In the genomic region with DNA sequence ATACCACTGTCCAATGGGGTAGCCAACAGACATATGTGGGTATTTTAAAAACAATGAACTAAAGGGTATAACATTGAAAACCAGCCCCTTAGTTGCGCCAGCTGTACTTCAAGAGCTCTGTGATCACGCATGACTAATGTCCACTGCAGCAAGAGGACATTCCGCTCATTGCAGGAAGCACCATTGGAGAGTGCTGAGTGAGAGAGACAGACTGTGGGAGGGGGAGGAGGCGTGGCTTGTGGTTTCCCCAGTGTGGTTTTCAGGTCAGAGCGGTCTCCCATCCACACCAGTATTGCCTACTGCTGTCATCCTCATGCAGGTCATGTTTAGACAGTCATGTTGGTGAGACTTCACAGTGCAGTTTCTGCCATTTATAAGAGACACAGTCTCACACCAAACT, we compare ENCODE assay signal across 14 mouse cellular contexts. TPM values are rescaled to one million over a fixed set of nuclear protein-coding genes. Genes with fewer than 3 reads are reported as not detected.
DNase-seq lines count a peak whose midpoint lies in the region; ATAC-seq and TF ChIP-seq lines count a peak whose summit lies in the region.
"Had no signal": no experiment of that assay in that cellular context is flagged by ENCODE, and none has a peak within 500 bp of the region (broad histone marks: within the 10 kb centered on the region; RNA-seq: fewer than 3 reads in every experiment).

No protein-coding gene starts in this region.

- WGBS in kidney, embryonic 14.5 days = 31% methylated on average over 5 of the region's 5 CpGs
- WGBS in midbrain, embryonic 14.5 days = 48% methylated on average over 5 of the region's 5 CpGs
- 61% methylated on average over 5 of the region's 5 CpGs for whole genome bisulfite sequencing in forebrain, embryonic 10.5 days

- no peak for DNase-seq in kidney, adult 8-10 months
- DNase-seq in Patski (ENCODE audit: low read depth, low spot score) = no peak
- peak; percentile 3 for DNase-seq in induced T-regulatory cell, adult 2 months (ENCODE audit: low read depth)
- peak; percentile 63 for DNase-seq in lung, postnatal 36 days
- no peak for DNase-seq in midbrain, embryonic 14.5 days
- DNase-seq in forebrain, embryonic 10.5 days (ENCODE audit: extremely low spot score, low spot score) = no peak
- DNase-seq in frontal cortex, postnatal 25 days (ENCODE audit: low spot score in 2 of 2) = no peak

- no peaks in the 10 kb centered on the region for H3K9me3 ChIP-seq in kidney, embryonic 14.5 days (ENCODE audit: control insufficient read depth, low read length)
- H3K9me3 ChIP-seq in midbrain, embryonic 14.5 days (ENCODE audit: control insufficient read depth, low read length) = no peaks in the 10 kb centered on the region
- H3K9me3 ChIP-seq in forebrain, embryonic 10.5 days = no peaks in the 10 kb centered on the region
- H3K9me3 ChIP-seq: embryonic facial prominence, embryonic 15.5 days; heart, embryonic 13.5 days; stomach, embryonic 15.5 days had no signal

- no peak overlapping the region for H3K27ac ChIP-seq in kidney, embryonic 14.5 days (ENCODE audit: low read depth, low read length)
- H3K27ac ChIP-seq in midbrain, embryonic 14.5 days (replicated peaks; ENCODE audit: low read depth, low read length) = no peak overlapping the region
- no peak overlapping the region for H3K27ac ChIP-seq in forebrain, embryonic 10.5 days
- H3K27ac ChIP-seq: embryonic facial prominence, embryonic 15.5 days; heart, embryonic 13.5 days; stomach, embryonic 15.5 days had no signal

- H3K4me3 ChIP-seq in kidney, embryonic 14.5 days (ENCODE audit: low read length) = no peak overlapping the region
- no peak overlapping the region for H3K4me3 ChIP-seq in midbrain, embryonic 14.5 days (replicated peaks; ENCODE audit: low read depth, low read length)
- H3K4me3 ChIP-seq in forebrain, embryonic 10.5 days = no peak overlapping the region
- H3K4me3 ChIP-seq: embryonic facial prominence, embryonic 15.5 days; heart, embryonic 13.5 days; stomach, embryonic 15.5 days had no signal

- H3K4me1 ChIP-seq in kidney, embryonic 14.5 days (ENCODE audit: control insufficient read depth, insufficient read depth, low read length) = peaks cover 3% of the 10 kb centered on the region; the same call in 1 of the 2 replicates
- no peaks in the 10 kb centered on the region for H3K4me1 ChIP-seq in midbrain, embryonic 14.5 days (ENCODE audit: control insufficient read depth, insufficient read depth, low read length)
- peaks cover 19% of the 10 kb centered on the region for H3K4me1 ChIP-seq in forebrain, embryonic 10.5 days
- H3K4me1 ChIP-seq: stomach, embryonic 15.5 days had no signal

- CTCF ChIA-PET in Patski (lab: Charles Lee) = no interaction called here

- TF ChIP-seq CTCF in Patski (IDR thresholded peaks at IDR 0.05) = no peak

- no peak overlapping the region for H3K4me2 ChIP-seq in kidney, embryonic 14.5 days (replicated peaks; ENCODE audit: low read depth, low read length)
- H3K4me2 ChIP-seq in midbrain, embryonic 14.5 days (ENCODE audit: low read length) = no peak overlapping the region
- H3K4me2 ChIP-seq: embryonic facial prominence, embryonic 15.5 days; heart, embryonic 13.5 days; stomach, embryonic 15.5 days had no signal

- no peaks in the 10 kb centered on the region for H3K36me3 ChIP-seq in kidney, embryonic 14.5 days (ENCODE audit: control insufficient read depth, insufficient read depth, low read length)
- H3K36me3 ChIP-seq in midbrain, embryonic 14.5 days (ENCODE audit: control insufficient read depth, insufficient read depth, low read length) = no peaks in the 10 kb centered on the region
- no peaks in the 10 kb centered on the region for H3K36me3 ChIP-seq in forebrain, embryonic 10.5 days (replicated peaks)
- H3K36me3 ChIP-seq: embryonic facial prominence, embryonic 15.5 days; heart, embryonic 13.5 days; stomach, embryonic 15.5 days had no signal

- no peak overlapping the region for H3K9ac ChIP-seq in kidney, embryonic 14.5 days (ENCODE audit: low read depth, low read length)
- no peak overlapping the region for H3K9ac ChIP-seq in midbrain, embryonic 14.5 days (replicated peaks; ENCODE audit: low read length)
- H3K9ac ChIP-seq: embryonic facial prominence, embryonic 15.5 days; heart, embryonic 13.5 days; stomach, embryonic 15.5 days had no signal

- POLR2A ChIA-PET in Patski (lab: Charles Lee) = no interaction called here

- ATAC-seq in kidney, embryonic 14.5 days (ENCODE audit: low FRiP score, low TSS enrichment) = peak; percentile 56; the same call in 1 of the 2 replicates
- ATAC-seq in Patski = peak; percentile 83
- ATAC-seq in midbrain, embryonic 14.5 days (ENCODE audit: low FRiP score, low TSS enrichment) = no peak
- ATAC-seq: activated CD4-positive, CD25-positive, alpha-beta regulatory T cell, adult 4 months had no signal

- in situ Hi-C loops in Patski (cut with MboI; ENCODE audit: low pct_unique_long_range_greater_than_20kb) = no loop called here

- no peaks in the 10 kb centered on the region for H3K27me3 ChIP-seq in kidney, embryonic 14.5 days (ENCODE audit: control insufficient read depth, insufficient read depth, low read length)
- H3K27me3 ChIP-seq in Patski = no peaks in the 10 kb centered on the region
- H3K27me3 ChIP-seq in midbrain, embryonic 14.5 days (ENCODE audit: control insufficient read depth, insufficient read depth, low read length) = no peaks in the 10 kb centered on the region
- peaks cover 53% of the 10 kb centered on the region for H3K27me3 ChIP-seq in forebrain, embryonic 10.5 days (ENCODE audit: poor library complexity, severe bottlenecking)
- H3K27me3 ChIP-seq: embryonic facial prominence, embryonic 15.5 days; heart, embryonic 13.5 days; stomach, embryonic 15.5 days had no signal

RNA-seq across cellular contexts. Expression of a gene that starts 12.9 kb away (rescaled TPM):
- polyA plus RNA-seq in kidney, embryonic 14.5 days (2014; fragmentation: Nextera tagmentation; extraction: Ambion mirVana) = not detected in 2 replicates
- not detected for polyA plus RNA-seq in Patski (2021)
- not detected in 2 replicates for polyA plus RNA-seq in midbrain, embryonic 14.5 days (2014; fragmentation: Nextera tagmentation; extraction: Ambion mirVana)
- polyA plus RNA-seq in forebrain, embryonic 10.5 days (2016; fragmentation: Nextera tagmentation; extraction: Ambion mirVana) = not detected in 2 replicates
- polyA plus RNA-seq: activated CD4-positive, CD25-positive, alpha-beta regulatory T cell, adult 4 months; embryonic facial prominence, embryonic 15.5 days; heart, embryonic 13.5 days; intestine, embryonic 14.5 days; liver, embryonic 16.5 days; stomach, embryonic 15.5 days had no signal

RNA-seq across cellular contexts. Expression of a gene that starts 19.2 kb away (rescaled TPM):
- 2.7 and 3.5 TPM in 2 replicates for polyA plus RNA-seq in kidney, embryonic 14.5 days (2014; fragmentation: Nextera tagmentation; extraction: Ambion mirVana)
- polyA plus RNA-seq in Patski (2021) = not detected
- 0.36 and 0.50 TPM in 2 replicates for polyA plus RNA-seq in midbrain, embryonic 14.5 days (2014; fragmentation: Nextera tagmentation; extraction: Ambion mirVana)
- 1.4 and 1.6 TPM in 2 replicates for polyA plus RNA-seq in forebrain, embryonic 10.5 days (2016; fragmentation: Nextera tagmentation; extraction: Ambion mirVana)
- polyA plus RNA-seq: activated CD4-positive, CD25-positive, alpha-beta regulatory T cell, adult 4 months had no signal

Comparison
In these comparisons a context has a peak if more than half of its experiments do, and no peak if none do; other contexts are left out.
1. DNase-seq: peak in induced T-regulatory cell, adult 2 months (single experiment) and lung, postnatal 36 days (single experiment); none in kidney, adult 8-10 months (0 of 2), Patski (single experiment), midbrain, embryonic 14.5 days (single experiment), forebrain, embryonic 10.5 days (single experiment) and frontal cortex, postnatal 25 days (0 of 2).